Mouse (Mus musculus): ENCODE measurements around the gene Zfp384. TPM values are rescaled to one million over a fixed set of nuclear protein-coding genes. Genes with fewer than 3 reads are reported as not detected.
A peak's percentile ranks its signal among the peaks of the same experiment; 100 is the strongest.

Gene Zfp384
- polyA plus RNA-seq, 1 experiment, result 54.7 TPM

DNA sequence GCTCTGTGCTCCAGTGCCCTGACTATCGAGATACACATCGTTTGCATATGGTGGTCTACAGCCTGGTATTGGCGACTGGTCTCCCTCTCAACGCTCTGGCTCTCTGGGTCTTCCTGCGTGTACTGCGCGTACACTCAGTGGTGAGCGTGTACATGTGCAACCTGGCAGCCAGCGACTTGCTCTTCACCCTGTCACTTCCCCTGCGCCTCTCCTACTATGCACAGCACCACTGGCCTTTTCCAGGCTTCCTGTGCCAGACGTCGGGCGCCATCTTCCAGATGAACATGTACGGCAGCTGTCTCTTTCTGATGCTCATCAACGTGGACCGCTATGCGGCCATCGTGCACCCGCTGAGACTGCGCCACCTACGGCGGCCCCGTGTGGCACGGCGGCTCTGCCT, 72.4 kb downstream of the Zfp384 start:
- DNase-seq (ENCODE audit: extremely low spot score in 1 of 2, low spot score in 1 of 2), result no peak

DNA sequence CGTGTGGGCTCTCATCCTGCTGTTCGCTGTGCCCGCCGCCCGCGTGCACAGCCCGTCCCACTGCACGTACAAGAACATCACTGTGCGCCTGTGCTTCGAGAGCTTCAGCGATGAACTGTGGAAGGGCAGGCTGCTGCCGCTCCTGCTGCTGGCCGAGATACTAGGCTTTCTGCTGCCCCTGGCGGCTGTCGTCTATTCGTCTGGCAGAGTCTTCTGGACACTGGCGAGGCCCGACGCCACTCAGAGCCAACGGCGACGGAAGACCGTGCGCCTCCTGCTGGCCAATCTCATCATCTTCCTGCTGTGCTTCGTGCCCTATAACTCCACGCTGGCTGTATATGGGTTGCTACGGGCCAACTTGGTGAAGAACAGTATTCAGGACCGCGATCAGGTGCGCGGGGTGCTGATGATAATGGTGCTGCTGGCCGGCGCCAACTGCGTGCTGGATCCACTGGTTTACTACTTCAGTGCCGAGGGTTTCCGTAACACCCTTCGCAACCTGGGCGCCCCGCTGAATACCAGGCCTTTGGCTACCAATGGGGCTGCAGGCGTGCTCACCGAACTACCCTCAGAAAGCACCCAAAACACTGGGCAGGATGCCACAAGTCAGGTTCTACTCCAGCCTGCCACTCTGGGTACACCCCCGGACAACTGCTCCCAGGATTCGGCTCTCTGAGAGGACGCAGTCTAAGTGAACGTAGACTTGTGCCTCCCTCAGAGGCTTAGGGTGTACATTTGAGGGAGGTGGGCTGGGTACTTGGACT, 73.0 kb downstream of the Zfp384 start:
- peak; percentile 69 to 84 for DNase-seq (ENCODE audit: extremely low spot score in 1 of 2, low spot score in 1 of 2)

DNA sequence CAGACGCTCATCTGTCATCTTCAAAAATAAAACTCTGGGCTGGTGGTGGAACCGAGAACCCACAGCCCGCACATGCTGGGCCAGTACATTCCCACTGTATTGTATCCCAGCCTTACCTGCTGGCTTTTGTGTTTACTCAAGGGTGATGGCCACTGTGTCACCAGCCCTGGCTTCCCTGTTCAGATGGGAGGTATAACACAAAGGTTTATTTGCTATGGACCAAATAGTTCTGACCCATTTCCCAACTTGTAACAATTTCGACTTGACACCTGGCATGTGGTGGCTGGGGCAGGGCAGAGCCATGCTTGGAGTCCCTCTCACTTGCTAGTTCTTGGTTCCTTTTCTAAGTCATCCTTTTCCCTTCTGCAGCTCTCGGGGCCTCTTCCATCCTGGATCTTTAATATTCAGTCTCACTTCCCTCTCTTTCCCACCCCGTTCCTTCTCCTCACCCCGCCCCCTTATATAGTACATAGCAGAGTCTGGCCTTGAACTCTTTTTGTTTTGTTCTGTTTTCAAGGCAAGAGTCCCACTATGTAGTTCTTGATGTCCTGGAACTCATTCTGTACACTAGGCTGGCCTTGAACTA, 73.9 kb downstream of the Zfp384 start:
- DNase-seq (ENCODE audit: extremely low spot score in 1 of 2, low spot score in 1 of 2), result no peak

DNA sequence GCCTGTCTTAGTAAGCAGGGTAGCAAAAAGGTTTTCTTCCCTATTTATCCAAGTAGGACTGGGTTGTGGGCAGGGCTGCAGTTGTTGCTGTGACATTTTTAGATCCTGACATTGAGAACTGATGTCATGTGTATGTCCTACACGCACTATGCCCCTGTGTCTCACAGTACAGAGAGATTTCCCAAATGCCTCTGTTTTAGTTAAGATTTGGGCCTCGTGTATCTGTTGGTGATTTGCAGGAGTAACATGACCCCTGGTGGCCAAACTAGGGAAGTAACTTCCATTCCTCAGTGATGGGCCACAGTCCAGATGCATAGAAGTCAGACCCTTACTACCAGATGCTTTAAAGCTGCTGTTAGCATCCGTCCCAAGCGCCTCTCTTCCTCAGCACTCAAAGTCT, 75.5 kb downstream of the Zfp384 start:
- DNase-seq (ENCODE audit: extremely low spot score in 1 of 2, low spot score in 1 of 2), result peak; percentile 63 to 83

Other genes starting within 250 kb of the Zfp384 start
- 822 and 850 TPM in 2 replicates for gene Eno2, start 239.5 kb upstream of the Zfp384 start, polyA plus RNA-seq (2012; rRNA removed)
- 5.0 and 7.6 TPM in 2 replicates for gene Lrrc23, start 229.4 kb upstream of the Zfp384 start, polyA plus RNA-seq (2012; rRNA removed)
- 7.0 and 7.3 TPM in 2 replicates for gene Spsb2, start 200.5 kb upstream of the Zfp384 start, polyA plus RNA-seq (2012; rRNA removed)
- gene Tpi1, start 194.8 kb upstream of the Zfp384 start, polyA plus RNA-seq (2012; rRNA removed), result 861 and 922 TPM in 2 replicates
- 133 and 147 TPM in 2 replicates for gene Usp5, start 179.7 kb upstream of the Zfp384 start, polyA plus RNA-seq (2012; rRNA removed)
- 2.2 and 2.8 TPM in 2 replicates for gene Cdca3, start 179.6 kb upstream of the Zfp384 start, polyA plus RNA-seq (2012; rRNA removed)
- 0.50 and 0.53 TPM in 2 replicates for gene Gnb3, start 168.9 kb upstream of the Zfp384 start, polyA plus RNA-seq (2012; rRNA removed)
- 80.2 and 83.2 TPM in 2 replicates for gene P3h3, start 151.4 kb upstream of the Zfp384 start, polyA plus RNA-seq (2012; rRNA removed)
- gene Gpr162, start 145.2 kb upstream of the Zfp384 start, polyA plus RNA-seq (2012; rRNA removed), result 190 and 200 TPM in 2 replicates
- gene Cd4, start 120.9 kb upstream of the Zfp384 start, polyA plus RNA-seq (2012; rRNA removed), result 0.64 and 1.3 TPM in 2 replicates
- 5.9 and 6.0 TPM in 2 replicates for gene Lag3, start 97.4 kb upstream of the Zfp384 start, polyA plus RNA-seq (2012; rRNA removed)
- 1,541 and 1,645 TPM in 2 replicates for gene Ptms, start 89.0 kb upstream of the Zfp384 start, polyA plus RNA-seq (2012; rRNA removed)
- gene Mlf2, start 77.8 kb upstream of the Zfp384 start, polyA plus RNA-seq (2012; rRNA removed), result 689 and 754 TPM in 2 replicates
- gene Cops7a, start 43.6 kb upstream of the Zfp384 start, polyA plus RNA-seq (2012; rRNA removed), result 261 and 265 TPM in 2 replicates
- 181 and 198 TPM in 2 replicates for gene Pianp, start 12.5 kb upstream of the Zfp384 start, polyA plus RNA-seq (2012; rRNA removed)
- 70.8 and 74.9 TPM in 2 replicates for gene Ing4, start 30.6 kb downstream of the Zfp384 start, polyA plus RNA-seq (2012; rRNA removed)
- 23.0 and 23.9 TPM in 2 replicates for gene Acrbp, start 40.5 kb downstream of the Zfp384 start, polyA plus RNA-seq (2012; rRNA removed)
- 0.94 and 1.4 TPM in 2 replicates for gene Lpar5, start 58.8 kb downstream of the Zfp384 start, polyA plus RNA-seq (2012; rRNA removed)
- gene Chd4, start 86.8 kb downstream of the Zfp384 start, polyA plus RNA-seq (2012; rRNA removed), result 91.3 and 103 TPM in 2 replicates
- 22.0 and 22.3 TPM in 2 replicates for gene Nop2, start 122.8 kb downstream of the Zfp384 start, polyA plus RNA-seq (2012; rRNA removed)
- 86.9 and 94.3 TPM in 2 replicates for gene Iffo1, start 136.1 kb downstream of the Zfp384 start, polyA plus RNA-seq (2012; rRNA removed)
- gene Gapdh, start 157.3 kb downstream of the Zfp384 start, polyA plus RNA-seq (2012; rRNA removed), result 4,623 and 6,295 TPM in 2 replicates
- gene Ncapd2, start 182.6 kb downstream of the Zfp384 start, polyA plus RNA-seq (2012; rRNA removed), result 51.7 and 53.6 TPM in 2 replicates
- gene Mrpl51, start 182.7 kb downstream of the Zfp384 start, polyA plus RNA-seq (2012; rRNA removed), result 46.7 and 48.7 TPM in 2 replicates
- gene Vamp1, start 206.4 kb downstream of the Zfp384 start, polyA plus RNA-seq (2012; rRNA removed), result 81.5 and 103 TPM in 2 replicates
- 6.4 and 7.1 TPM in 2 replicates for gene Tapbpl, start 222.7 kb downstream of the Zfp384 start, polyA plus RNA-seq (2012; rRNA removed)
- gene Cd27, start 227.9 kb downstream of the Zfp384 start, polyA plus RNA-seq (2012; rRNA removed), result 0.14 TPM in 1 of 2 replicates, not detected in the other

Measured in frontal cortex, adult 2 months (tissue).